Mouse (Mus musculus): ENCODE results near the gene Bri3bp.

GRCm38 (mm10) chr5:125416183-125416582 lies 25.2 kb upstream of the Bri3bp start:
- TF ChIP-seq CTCF (IDR thresholded peaks at IDR 0.05; ENCODE audit: extremely low read depth, insufficient read depth, insufficient read length, insufficient replicate concordance) (no peak), POLR2A (IDR thresholded peaks at IDR 0.05; ENCODE audit: low read depth, low read length) (no peak)

Measured in spleen, adult 2 months (tissue).